Mouse (Mus musculus) cerebellum, adult 11 months (tissue): ENCODE data around the gene Eif4a1.
"Not testable (repeated sequence)": the region's sequence is repeated elsewhere in the genome, so short reads cannot be mapped to it uniquely, and the experiment has no call there.

ENCODE experiments used
- DNase-seq: peaks from one replicate; pipeline ENCODE4 v3.0.0; 2022

The Eif4a1 gene

GRCm38 (mm10) chr11:69632284-69633089 lies 39.7 kb downstream of the Eif4a1 start, which contains the start of gene Fxr2:
Gene Fxr2 (plus strand): TSS chr11:69632990.
- peak; percentile 100 for DNase-seq

- DNase-seq = no peak
Measured at GRCm38 (mm10) chr11:69629802-69630201, 42.4 kb downstream of the Eif4a1 start.

DNA sequence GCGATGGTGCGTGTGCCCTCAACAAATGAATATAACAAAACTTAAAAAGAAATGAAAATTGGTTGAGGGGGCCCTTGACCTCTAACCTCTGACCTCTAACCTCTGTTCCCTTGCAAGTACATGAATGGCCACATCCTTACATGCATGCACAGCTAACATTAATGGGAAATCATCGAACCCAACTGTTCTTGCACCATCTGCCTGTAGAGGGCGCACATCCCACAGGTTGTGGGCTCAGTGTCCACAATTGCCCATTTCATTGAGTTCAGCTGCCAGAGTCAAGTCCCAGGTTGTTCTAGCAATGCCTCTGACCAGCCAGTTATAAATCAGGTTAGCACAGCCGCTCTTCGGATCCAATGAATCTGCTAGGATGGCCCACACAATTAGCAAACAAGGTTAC lies 43.9 kb downstream of the Eif4a1 start:
- DNase-seq = peak; percentile 78

DNA sequence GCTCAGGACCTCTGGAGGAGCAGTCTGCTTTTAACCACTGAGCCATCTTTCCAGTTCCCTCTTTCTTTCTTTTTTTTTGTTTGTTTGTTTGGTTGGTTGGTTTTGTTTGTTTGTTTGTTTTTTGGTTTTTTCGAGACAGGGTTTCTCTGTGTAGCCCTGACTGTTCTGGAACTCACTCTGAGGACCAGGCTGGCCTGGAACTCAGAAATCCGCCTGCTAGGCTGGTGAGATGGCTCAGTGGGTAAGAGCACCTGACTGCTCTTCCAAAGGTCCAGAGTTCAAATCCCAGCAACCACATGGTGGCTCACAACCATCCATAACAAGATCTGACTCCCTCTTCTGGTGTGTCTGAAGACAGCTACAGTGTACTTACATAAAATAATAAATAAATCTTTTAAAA lies 47.9 kb downstream of the Eif4a1 start:
- not testable (repeated sequence) for DNase-seq

GRCm38 (mm10) chr11:69623006-69623405 lies 49.2 kb downstream of the Eif4a1 start:
- no peak for DNase-seq

- DNase-seq = no peak
Measured at GRCm38 (mm10) chr11:69622406-69622805, 49.8 kb downstream of the Eif4a1 start.

- peak; percentile 54 for DNase-seq
Measured at GRCm38 (mm10) chr11:69621571-69622268, 50.5 kb downstream of the Eif4a1 start, which contains the start of gene Sat2. Gene Sat2 (plus strand): TSS chr11:69622024.

DNA sequence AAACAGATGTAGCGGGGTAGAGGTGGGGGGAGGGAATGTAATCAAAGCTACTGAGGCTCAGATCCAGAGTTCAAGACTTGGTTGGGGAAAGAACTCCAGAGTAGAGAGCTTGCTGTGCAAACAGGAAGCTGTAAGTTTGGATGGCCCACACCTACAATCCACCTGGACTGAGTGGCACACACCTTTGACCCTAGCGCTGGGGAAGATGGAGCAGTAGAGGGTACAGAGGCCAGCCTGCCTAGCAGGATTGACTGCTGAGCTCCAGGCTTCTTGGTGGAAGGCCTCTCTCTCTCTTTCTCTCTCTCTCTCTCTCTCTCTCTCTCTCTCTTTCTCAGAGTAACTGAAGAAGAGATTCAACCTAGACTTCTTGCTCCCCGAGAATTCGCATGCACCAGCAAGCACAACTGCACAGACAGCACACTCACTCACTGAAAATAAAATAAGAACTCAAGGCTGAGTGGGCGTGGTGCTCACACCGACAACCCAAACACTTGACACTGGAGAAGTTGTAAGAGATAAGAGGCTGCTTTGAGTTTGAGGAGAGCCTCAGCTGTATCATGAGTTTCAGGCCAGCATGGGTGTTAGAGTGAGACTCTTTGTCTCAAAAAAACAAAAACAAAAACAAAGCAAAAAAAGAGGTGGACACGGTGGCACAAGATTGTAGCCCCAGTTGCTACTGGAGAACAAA lies 51.7 kb downstream of the Eif4a1 start:
- DNase-seq = no peak

- no peak for DNase-seq
Measured at GRCm38 (mm10) chr11:69617805-69618204, 54.4 kb downstream of the Eif4a1 start, which contains the start of gene Shbg. Gene Shbg (minus strand): TSS chr11:69617905.
